Mouse (Mus musculus) spleen, postnatal 14 days (tissue): ENCODE measurements around the gene Dnajc24.

ENCODE experiments used
- DNase-seq, 2 experiments: peaks; one replicate each; pipeline ENCODE4 v3.0.0; 2021 to 2022; ENCODE audit warnings: low spot score in 2 of 2

Dnajc24 gene

GRCm38 (mm10) chr2:106002835-106003739 lies at the start of gene Dnajc24:
TSS of gene Dnajc24 (minus strand) at chr2:106003549.
- peak; percentile 69 to 80 for DNase-seq

GRCm38 (mm10) chr2:106046686-106047085 lies 43.3 kb upstream of the Dnajc24 start:
- DNase-seq: no peak

- DNase-seq: no peak
These were observed 39.1 kb upstream of the Dnajc24 start for GRCm38 (mm10) chr2:106042495-106042894.

- DNase-seq: no peak
These were observed 38.6 kb upstream of the Dnajc24 start for GRCm38 (mm10) chr2:106041961-106042360.

- no peak for DNase-seq
These were observed 34.9 kb upstream of the Dnajc24 start for GRCm38 (mm10) chr2:106038286-106038685.

- no peak for DNase-seq
These were observed 21.5 kb upstream of the Dnajc24 start for GRCm38 (mm10) chr2:106024895-106025294.

- no peak for DNase-seq
These were observed 5.1 kb upstream of the Dnajc24 start for GRCm38 (mm10) chr2:106008415-106008814.

- DNase-seq: no peak
These were observed 15.3 kb downstream of the Dnajc24 start for GRCm38 (mm10) chr2:105987999-105988398.

GRCm38 (mm10) chr2:105987131-105987530 lies 16.2 kb downstream of the Dnajc24 start:
- no peak for DNase-seq

GRCm38 (mm10) chr2:105985206-105985605 lies 18.1 kb downstream of the Dnajc24 start:
- no peak for DNase-seq

GRCm38 (mm10) chr2:105978065-105978464 lies 25.3 kb downstream of the Dnajc24 start:
- DNase-seq: no peak

- DNase-seq: no peak
These were observed 29.4 kb downstream of the Dnajc24 start for GRCm38 (mm10) chr2:105973941-105974340.

GRCm38 (mm10) chr2:105963447-105963846 lies 39.9 kb downstream of the Dnajc24 start:
- no peak for DNase-seq

- DNase-seq: no peak
These were observed 49.5 kb downstream of the Dnajc24 start for GRCm38 (mm10) chr2:105953862-105954261.

GRCm38 (mm10) chr2:105951350-105951940 lies 51.9 kb downstream of the Dnajc24 start:
- no peak for DNase-seq

- no peak for DNase-seq
These were observed 53.2 kb downstream of the Dnajc24 start for GRCm38 (mm10) chr2:105950131-105950530.

- no peak for DNase-seq
These were observed 85.6 kb downstream of the Dnajc24 start for GRCm38 (mm10) chr2:105917623-105918346.
